In genomic region chr1:165590760-165591159, GRCm38 (mm10) we compare ENCODE assay signal across 17 mouse cellular contexts. TPM values are rescaled to one million over a fixed set of nuclear protein-coding genes. Genes with fewer than 3 reads are reported as not detected.
DNase-seq lines count a peak whose midpoint lies in the region; ATAC-seq lines count a peak whose summit lies in the region.
"Had no signal": no experiment of that assay in that cellular context is flagged by ENCODE, and none has a peak within 500 bp of the region (broad histone marks: within the 10 kb centered on the region; RNA-seq: fewer than 3 reads in every experiment).

No protein-coding gene starts in this region.

- no peak overlapping the region for H3K4me3 ChIP-seq in heart, embryonic 12.5 days
- H3K4me3 ChIP-seq: embryonic facial prominence, embryonic 13.5 days; neural tube, embryonic 12.5 days had no signal

- no peaks in the 10 kb centered on the region for H3K9me3 ChIP-seq in heart, embryonic 12.5 days (replicated peaks)
- H3K9me3 ChIP-seq: embryonic facial prominence, embryonic 13.5 days; neural tube, embryonic 12.5 days had no signal

- H3K9ac ChIP-seq in heart, embryonic 12.5 days = no peak overlapping the region
- H3K9ac ChIP-seq: embryonic facial prominence, embryonic 13.5 days; neural tube, embryonic 12.5 days had no signal

- 51% methylated on average over 8 of the region's 8 CpGs for WGBS in heart, embryonic 12.5 days

- peaks cover 38% of the 10 kb centered on the region for H3K36me3 ChIP-seq in heart, embryonic 12.5 days

- ATAC-seq in heart, embryonic 12.5 days (ENCODE audit: insufficient number of reproducible peaks, low FRiP score) = no peak
- ATAC-seq: forebrain, embryonic 16.5 days had no signal

- peaks cover 61% of the 10 kb centered on the region for H3K4me1 ChIP-seq in heart, embryonic 12.5 days (replicated peaks)

- intact Hi-C loops in heart, postnatal 14 days (cut with DNase I) = no loop called here
- intact Hi-C loops in left cerebral cortex, postnatal 10 days (cut with DNase I) = no loop called here

- no peak for DNase-seq in heart, postnatal 14 days
- peak; percentile 29 for DNase-seq in kidney, postnatal 10 days
- DNase-seq in kidney, adult 11 months = no peak
- peak; percentile 25 for DNase-seq in ovary, postnatal 36 days (ENCODE audit: low spot score)
- no peak for DNase-seq in ovary, adult 18-20 months (ENCODE audit: low spot score)
- no peak for DNase-seq in left cerebral cortex, postnatal 10 days (ENCODE audit: extremely low spot score in 1 of 2, low spot score in 2 of 2)
- DNase-seq: adrenal gland, postnatal 25 days; cerebellum, postnatal 36 days; gastrocnemius, postnatal 36 days; layer of hippocampus, adult 9-11 months; midbrain, embryonic 14.5 days; thymus, adult 2 months had no signal

- no peak overlapping the region for H3K4me2 ChIP-seq in heart, embryonic 12.5 days
- H3K4me2 ChIP-seq: embryonic facial prominence, embryonic 13.5 days; neural tube, embryonic 12.5 days had no signal

- peak overlapping the region; percentile 12; the same call in 1 of the 2 replicates for H3K27ac ChIP-seq in heart, embryonic 12.5 days (ENCODE audit: poor library complexity, severe bottlenecking)
- H3K27ac ChIP-seq: embryonic facial prominence, embryonic 13.5 days; neural tube, embryonic 12.5 days had no signal

- H3K27me3 ChIP-seq in heart, embryonic 12.5 days (replicated peaks) = no peaks in the 10 kb centered on the region
- H3K27me3 ChIP-seq: CH12.LX; embryonic facial prominence, embryonic 13.5 days; neural tube, embryonic 12.5 days had no signal

RNA-seq across cellular contexts. Expression of gene Mpzl1, which starts 43.6 kb away (rescaled TPM):
- polyA plus RNA-seq in heart, embryonic 12.5 days (2016; fragmentation: Nextera tagmentation; extraction: Ambion mirVana) = 126 and 135 TPM in 2 replicates
- total RNA-seq in heart, postnatal 14 days (2021) = 10 to 100 TPM; 33.3 to 34.1 TPM
- 10 to 100 TPM; 66.8 to 67.1 TPM for total RNA-seq in left cerebral cortex, postnatal 10 days (2021)

Comparison
In these comparisons a context has a peak if more than half of its experiments do, and no peak if none do; other contexts are left out.
1. DNase-seq: peak in kidney, postnatal 10 days (single experiment) and ovary, postnatal 36 days (single experiment); none in heart, postnatal 14 days (0 of 2), kidney, adult 11 months (single experiment), ovary, adult 18-20 months (single experiment) and left cerebral cortex, postnatal 10 days (0 of 2).